Mouse (Mus musculus) ES-E14 (cell line): ENCODE measurements around the gene Kcnd3.

Experiments used
- CHD2 ChIP-seq: IDR thresholded peaks from 2 replicates; pipeline ENCODE4 v1.6.1; 2014; ENCODE audit warnings: mild to moderate bottlenecking, low read depth, low read length, inconsistent platforms
- ZC3H11A ChIP-seq: IDR thresholded peaks from 2 replicates; pipeline ENCODE4 v1.6.1; 2012; ENCODE audit warnings: low read depth, mild to moderate bottlenecking, inconsistent platforms, low read length, borderline replicate concordance

DNA sequence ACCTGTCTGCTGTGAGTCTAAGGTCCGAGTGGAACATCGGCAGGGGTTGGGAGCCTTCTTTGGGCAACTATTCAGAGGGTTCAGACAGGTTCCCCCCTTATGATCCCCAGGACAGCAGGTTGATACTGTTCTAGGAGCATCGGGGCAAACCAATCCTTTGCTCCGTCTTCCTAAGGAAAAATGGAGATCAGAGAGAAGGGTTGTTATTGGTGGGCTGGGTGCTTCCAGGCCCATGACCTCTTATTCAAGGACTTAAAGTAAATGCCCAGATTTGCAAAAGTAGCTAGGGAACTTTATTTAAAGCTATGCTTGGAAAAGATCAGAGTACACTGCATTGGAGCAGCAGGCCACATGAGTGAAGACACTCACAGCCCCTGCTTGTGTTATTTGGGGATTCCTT, 69.5 kb downstream of the Kcnd3 start:
- TF ChIP-seq ZC3H11A (no peak), CHD2 (no peak)
